Mouse (Mus musculus): ENCODE results near the gene Polm.
A peak's percentile ranks its signal among the peaks of the same experiment; 100 is the strongest.

The Polm gene

GRCm38 (mm10) chr11:5802457-5803217 is 35.2 kb downstream of the Polm start:
- DNase-seq = no peak

GRCm38 (mm10) chr11:5802005-5802404 is 35.8 kb downstream of the Polm start:
- no peak for DNase-seq

GRCm38 (mm10) chr11:5801511-5801910 is 36.3 kb downstream of the Polm start:
- DNase-seq = no peak

GRCm38 (mm10) chr11:5799621-5800490 is 38.0 kb downstream of the Polm start:
- no peak for DNase-seq

- DNase-seq = no peak
These were observed 39.9 kb downstream of the Polm start for GRCm38 (mm10) chr11:5797928-5798327.

DNA sequence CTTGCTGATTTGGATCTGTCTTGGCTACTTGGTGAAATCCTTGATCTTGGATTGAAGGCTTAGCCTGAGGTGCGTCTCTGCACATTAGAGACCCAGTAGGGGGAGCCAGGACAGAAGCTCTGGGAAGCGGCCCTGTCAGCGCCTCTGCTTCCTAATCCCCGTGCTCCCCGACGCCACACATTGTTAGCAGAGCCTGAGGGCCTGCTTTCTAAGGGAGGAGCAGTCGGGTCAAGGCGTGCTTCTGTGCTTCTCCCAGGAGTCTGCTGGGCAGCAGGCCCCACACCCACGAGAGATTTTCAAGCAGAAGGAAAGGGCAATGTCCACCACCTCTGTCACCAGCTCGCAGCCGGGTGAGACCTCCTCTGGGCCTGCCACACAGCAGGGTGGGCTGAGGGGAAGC is 40.4 kb downstream of the Polm start:
- no peak for DNase-seq

DNA sequence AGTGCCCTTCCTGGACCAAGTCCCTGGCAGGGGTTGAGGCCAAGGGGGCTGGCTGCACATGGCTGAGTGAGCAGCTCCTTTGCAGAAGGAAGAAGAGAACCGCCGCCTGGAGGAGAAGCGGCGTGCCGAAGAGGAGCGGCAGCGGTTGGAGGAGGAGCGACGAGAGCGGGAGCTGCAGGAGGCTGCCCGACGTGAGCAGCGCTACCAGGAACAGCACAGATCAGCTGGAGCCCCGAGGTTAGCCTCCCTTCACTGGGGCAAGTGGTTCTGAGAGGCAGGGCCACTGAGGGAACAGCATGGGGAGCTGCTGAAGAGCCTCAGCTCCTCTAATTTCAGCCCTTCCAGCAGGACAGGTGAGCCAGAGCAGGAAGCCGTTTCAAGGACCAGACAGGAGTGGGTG is 40.9 kb downstream of the Polm start:
- DNase-seq = no peak

DNA sequence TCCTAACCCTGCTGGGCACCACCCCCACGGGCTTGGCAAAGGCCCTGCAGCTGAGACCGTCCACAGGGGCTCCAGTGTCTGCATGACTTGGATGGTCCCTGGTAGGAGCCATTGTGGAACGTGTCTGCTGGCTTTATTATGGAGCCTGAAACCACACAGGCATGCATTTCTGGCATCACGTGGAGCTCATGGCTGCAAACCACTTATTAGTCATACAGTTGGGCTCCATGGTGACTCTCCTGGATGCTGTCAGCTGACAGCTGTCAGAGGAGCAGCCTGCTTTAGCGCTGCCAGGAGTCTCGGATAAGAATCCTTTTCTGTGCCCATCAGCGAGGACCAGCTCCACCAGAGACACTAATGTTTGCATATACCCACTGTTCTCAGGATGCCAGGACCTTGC is 42.1 kb downstream of the Polm start:
- DNase-seq = peak in 1 of 2 experiments; percentile 34

GRCm38 (mm10) chr11:5795290-5795689 is 42.5 kb downstream of the Polm start:
- DNase-seq = no peak

- DNase-seq = no peak
These were observed 47.4 kb downstream of the Polm start for GRCm38 (mm10) chr11:5790431-5790830.

GRCm38 (mm10) chr11:5789754-5790333 is 48.0 kb downstream of the Polm start:
- DNase-seq = no peak

DNA sequence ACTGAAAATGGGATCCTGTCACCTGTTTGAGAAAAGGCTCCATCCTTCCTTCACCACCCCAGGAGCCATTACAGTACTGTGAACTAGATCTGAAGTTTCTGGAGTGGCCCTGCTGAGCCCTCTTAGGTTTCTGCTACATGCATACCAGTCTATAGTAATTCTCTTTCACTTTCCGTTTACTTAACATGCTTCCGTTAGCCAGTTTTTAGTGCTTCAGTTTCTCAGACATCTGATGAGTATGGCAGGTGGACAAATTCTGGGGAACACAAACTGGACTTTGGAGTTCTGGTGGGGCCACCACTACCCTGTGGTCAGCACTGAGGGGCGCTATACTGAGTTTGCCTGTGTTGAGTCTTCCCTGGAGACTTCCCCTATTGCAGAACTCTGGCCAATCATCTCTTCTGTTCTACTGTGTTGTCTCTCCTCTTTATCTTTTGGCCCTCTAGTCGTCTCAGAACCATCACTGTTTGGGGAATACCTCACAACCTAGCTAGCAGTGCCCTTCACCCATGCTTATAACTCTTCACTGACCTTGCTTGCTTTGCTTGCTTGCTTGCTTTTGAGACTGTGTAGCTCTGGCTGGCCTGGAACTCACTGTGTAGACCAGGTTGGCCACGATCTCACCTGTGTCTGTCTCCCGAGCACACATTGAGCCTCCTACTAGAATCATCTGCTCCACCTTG is 48.6 kb downstream of the Polm start:
- DNase-seq = no peak

- peak; percentile 96 for DNase-seq
These were observed 49.5 kb downstream of the Polm start, which contains the start of gene Dbnl for GRCm38 (mm10) chr11:5788056-5789014. TSS of gene Dbnl (plus strand) at chr11:5788488.

- no peak for DNase-seq
These were observed 50.2 kb downstream of the Polm start for GRCm38 (mm10) chr11:5787671-5788055.

- no peak for DNase-seq
These were observed 52.1 kb downstream of the Polm start for GRCm38 (mm10) chr11:5785732-5786131.

DNA sequence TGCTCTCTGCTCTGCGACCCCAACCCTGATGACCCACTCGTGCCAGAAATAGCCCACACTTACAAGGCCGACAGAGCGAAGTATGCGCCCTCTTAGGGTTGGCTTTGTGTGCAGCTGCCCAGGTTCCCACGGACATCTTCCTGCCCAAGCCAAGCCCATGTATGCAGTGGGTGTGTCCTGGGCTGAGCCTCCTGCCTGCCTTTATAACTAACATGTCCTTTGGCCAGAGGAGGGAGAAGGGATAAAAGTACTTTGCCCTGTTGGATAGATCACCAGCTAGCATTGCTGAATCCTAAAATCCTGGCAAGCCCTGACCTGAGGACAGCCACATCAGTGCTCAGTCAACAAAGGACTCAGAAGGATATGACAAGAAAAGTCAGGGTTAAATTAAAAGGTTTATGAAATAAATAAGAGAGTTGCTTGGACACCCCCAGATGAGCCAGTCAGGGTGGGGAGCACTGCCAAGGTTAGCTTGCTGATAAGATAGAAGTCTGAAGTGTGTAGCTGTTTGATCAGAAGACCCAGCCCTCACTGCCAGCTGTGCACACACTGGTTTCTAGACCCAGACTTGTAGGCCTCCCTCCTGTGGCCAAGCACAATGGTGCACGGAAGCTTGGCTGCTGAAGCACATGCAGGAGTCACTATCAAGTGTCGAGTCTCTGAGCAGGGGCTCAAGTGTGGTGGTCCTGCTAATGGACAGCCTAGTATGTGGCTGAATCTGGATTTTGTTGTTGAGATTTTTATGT is 55.4 kb downstream of the Polm start:
- DNase-seq = no peak

DNA sequence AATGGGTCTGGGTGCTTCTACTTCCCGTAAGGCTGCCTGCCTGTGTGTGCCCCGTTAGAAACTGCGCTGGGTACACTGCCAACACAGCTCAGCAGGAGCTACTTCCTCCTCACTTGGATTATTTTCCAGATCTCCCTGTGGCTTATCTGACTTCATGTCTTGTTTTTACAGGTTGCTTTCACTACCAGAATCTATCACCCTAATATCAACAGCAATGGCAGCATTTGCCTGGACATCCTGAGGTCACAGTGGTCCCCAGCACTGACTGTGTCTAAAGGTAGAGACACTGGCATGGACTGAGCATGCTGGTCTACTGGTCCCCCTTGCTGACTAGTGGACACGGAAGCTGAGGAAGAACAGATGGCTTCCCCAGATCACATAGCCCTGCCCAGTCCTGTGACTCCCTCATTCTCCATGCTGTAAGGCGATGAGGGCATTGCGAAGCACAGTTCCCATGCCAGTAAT is 57.7 kb downstream of the Polm start:
- peak; percentile 66 to 74 for DNase-seq

- DNase-seq = no peak
These were observed 59.3 kb downstream of the Polm start for GRCm38 (mm10) chr11:5778481-5778880.
